Mouse (Mus musculus) forebrain, postnatal 0 days (tissue): ENCODE measurements around the gene Gpc6. TPM values are rescaled to one million over a fixed set of nuclear protein-coding genes. Genes with fewer than 3 reads are reported as not detected.

Experiments used
- ATAC-seq: fragments of 200-750 bp; cut with Nextera tagmentation; 2 replicates; pipeline ENCODE4 v1.8.0; 2017; ENCODE audit warnings: mild to moderate bottlenecking, moderate library complexity
- DNase-seq: peaks from one replicate; pipeline ENCODE4 v3.0.0-alpha.2; 2015
- H3K27ac ChIP-seq: fragments of 300-500 bp; sonication (generic); 2 replicates; pipeline ENCODE4 v1.5.1; 2014; ENCODE audit warnings: low read depth, mild to moderate bottlenecking, antibody characterized with exemption, low read length, moderate library complexity, mixed read lengths
- H3K27me3 ChIP-seq: fragments of 300-500 bp; sonication (generic); 2 replicates; pipeline ENCODE4 v1.6.1; 2014; ENCODE audit warnings: mild to moderate bottlenecking, low read length, mixed read lengths; ENCODE audit not compliant: insufficient read depth
- H3K36me3 ChIP-seq: fragments of 300-500 bp; sonication (generic); 2 replicates; pipeline ENCODE4 v1.6.1; 2014; ENCODE audit warnings: mild to moderate bottlenecking, moderate library complexity; ENCODE audit not compliant: insufficient read depth
- H3K4me1 ChIP-seq: fragments of 300-500 bp; sonication (generic); 2 replicates; pipeline ENCODE4 v1.6.1; 2014; ENCODE audit warnings: antibody characterized with exemption; ENCODE audit not compliant: insufficient read depth
- H3K4me2 ChIP-seq: fragments of 300-500 bp; sonication (generic); 2 replicates; pipeline ENCODE4 v1.6.1; 2014; ENCODE audit warnings: low read depth, mild to moderate bottlenecking, moderate library complexity
- H3K4me3 ChIP-seq: fragments of 300-500 bp; sonication (generic); 2 replicates; pipeline ENCODE4 v1.5.1; 2014; ENCODE audit warnings: low read depth, low read length, mixed read lengths
- H3K9ac ChIP-seq: fragments of 300-500 bp; sonication (generic); 2 replicates; pipeline ENCODE4 v1.6.1; 2014; ENCODE audit warnings: mild to moderate bottlenecking
- H3K9me3 ChIP-seq: fragments of 300-500 bp; sonication (generic); 2 replicates; pipeline ENCODE4 v1.6.1; 2016; ENCODE audit warnings: low read length
- CTCF ChIP-seq: sonication (generic); IDR thresholded peaks from 2 replicates; pipeline ENCODE4 v1.5.1; 2016; ENCODE audit warnings: antibody characterized with exemption, control low read depth, low read depth
- WGBS: fragments of 180-500 bp; shearing (Covaris S2); extraction: QIAGEN DNeasy Blood & Tissue Kit; methylation state at CpG from one replicate; pipeline ENCODE4 v1.1.7; 2014; 5-methylcytosine and 5-hydroxymethylcytosine counted together
- polyA plus RNA-seq: library from polyadenylated mRNA; unstranded; fragments of >200 nt; fragmentation: Nextera tagmentation; extraction: Ambion mirVana; gene quantifications from 2 replicates; pipeline ENCODE4 v1.2.1, GENCODE M21; 2015
- total RNA-seq: library from RNA; depleted of rRNA; stranded (reverse); fragments of >200 nt; gene quantifications from 2 replicates; pipeline ENCODE4 v1.2.3, GENCODE M21; 2014

The Gpc6 gene
- total and polyA plus RNA-seq, 2 experiments from 2014 or later: 10.9 to 20.8 TPM

DNA sequence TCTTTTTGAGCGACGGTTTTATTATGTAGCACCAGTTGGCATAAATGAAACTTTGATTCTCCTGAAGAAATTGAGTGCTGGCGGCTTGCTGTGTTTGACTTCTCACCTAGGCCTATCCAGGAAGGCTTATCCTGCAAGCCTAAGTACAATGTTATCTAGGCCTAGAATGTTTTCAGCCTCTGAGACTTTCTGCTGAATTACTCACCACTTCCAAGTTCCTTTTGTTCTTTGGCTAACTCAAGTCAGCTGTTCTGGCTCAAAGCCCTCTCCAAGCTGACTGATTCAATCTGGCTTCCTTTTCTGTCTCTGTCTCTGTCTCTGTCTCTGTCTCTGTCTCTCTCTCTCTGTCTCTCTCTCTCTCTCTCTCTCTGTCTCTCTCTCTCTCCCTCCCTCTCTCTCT lies 188.0 kb downstream of the Gpc6 start:
- 92% methylated on average over 3 of the region's 3 CpGs for WGBS
- Histone ChIP-seq H3K9ac (no peak overlapping the region), H3K9me3 (no peaks in the 10 kb centered on the region), H3K27me3 (no peaks in the 10 kb centered on the region), H3K36me3 (no peaks in the 10 kb centered on the region), H3K4me3 (no peak overlapping the region), H3K4me1 (no peaks in the 10 kb centered on the region), H3K4me2 (no peak overlapping the region), H3K27ac (no peak overlapping the region)
- no peak for DNase-seq
- ATAC-seq: no peak
- no peak for TF ChIP-seq CTCF

DNA sequence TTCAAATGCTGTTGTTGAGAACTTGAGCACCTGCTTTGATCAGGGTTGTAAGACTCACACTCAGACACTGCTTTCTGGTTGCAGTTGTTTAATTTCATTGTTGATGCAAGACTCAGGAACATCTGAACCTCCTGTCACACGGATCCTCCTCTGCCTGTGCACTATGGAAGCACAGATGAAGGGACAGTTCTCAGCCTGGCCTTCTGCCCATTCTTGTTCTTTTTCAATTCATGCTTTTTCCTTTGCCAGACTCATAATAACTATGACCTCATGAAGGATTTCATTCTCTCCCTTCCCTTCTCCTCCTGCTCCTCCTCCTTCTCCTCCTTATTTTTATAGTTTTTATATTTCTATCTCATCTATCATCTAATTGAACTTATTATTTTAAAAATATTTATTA lies 196.9 kb downstream of the Gpc6 start:
- no peak for ATAC-seq
- 24% methylated on average over 1 of the region's 1 CpGs for WGBS

DNA sequence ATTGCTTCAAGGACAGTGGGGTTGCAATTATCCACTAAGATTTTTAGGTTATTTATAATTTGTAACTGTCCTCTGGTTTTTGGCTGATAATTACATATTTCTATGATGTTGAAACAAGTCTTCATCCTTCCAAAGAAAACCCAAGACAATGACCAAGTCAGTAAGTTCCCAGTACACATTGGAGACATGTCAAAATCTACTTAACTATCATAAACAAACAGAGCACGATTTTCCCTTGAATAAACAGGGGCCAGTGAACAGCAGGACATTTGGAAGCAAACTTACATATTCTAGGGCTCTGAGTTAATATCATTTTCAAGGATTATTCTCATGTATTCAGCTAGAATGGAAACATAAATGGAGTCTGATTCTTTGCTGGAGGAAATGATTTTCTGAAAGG lies 205.2 kb downstream of the Gpc6 start:
- no peak for TF ChIP-seq CTCF
- no peak overlapping the region for H3K9ac ChIP-seq
- no peak overlapping the region for H3K27ac ChIP-seq
- no peak overlapping the region for H3K4me2 ChIP-seq
- H3K4me3 ChIP-seq: no peak overlapping the region
- WGBS: 65% methylated on average over 1 of the region's 1 CpGs
- H3K27me3 ChIP-seq: no peaks in the 10 kb centered on the region
- H3K9me3 ChIP-seq: no peaks in the 10 kb centered on the region
- H3K4me1 ChIP-seq: no peaks in the 10 kb centered on the region
- ATAC-seq: no peak
- no peaks in the 10 kb centered on the region for H3K36me3 ChIP-seq
- no peak for DNase-seq

More for the DNA sequence above, 196.9 kb downstream of the Gpc6 start:
- Histone ChIP-seq H3K4me1 (no peaks in the 10 kb centered on the region), H3K27ac (no peak overlapping the region), H3K36me3 (no peaks in the 10 kb centered on the region), H3K27me3 (no peaks in the 10 kb centered on the region), H3K9me3 (no peaks in the 10 kb centered on the region), H3K4me3 (no peak overlapping the region), H3K9ac (no peak overlapping the region), H3K4me2 (no peak overlapping the region)
- TF ChIP-seq CTCF: no peak
- no peak for DNase-seq

DNA sequence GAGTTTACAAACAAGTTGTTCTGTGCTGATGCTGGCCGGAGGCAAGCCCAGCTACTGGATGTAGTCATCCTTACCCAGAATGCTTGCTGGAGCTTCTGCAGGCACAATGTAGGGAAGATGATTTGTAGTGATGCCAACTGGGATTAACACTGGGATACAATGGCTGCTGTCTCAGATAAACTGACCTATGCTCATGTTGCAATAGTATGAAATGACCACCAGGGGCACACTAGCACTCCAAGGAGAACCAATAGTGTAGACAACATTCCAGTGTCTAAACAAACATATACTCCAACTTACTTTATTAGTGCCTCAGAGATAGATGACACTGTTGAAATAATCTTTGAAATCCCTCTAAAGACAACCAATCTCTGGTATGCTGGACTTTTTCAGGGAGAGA lies 206.2 kb downstream of the Gpc6 start:
- 97% methylated on average over 1 of the region's 1 CpGs for WGBS
- no peak for ATAC-seq
- H3K27me3 ChIP-seq: no peaks in the 10 kb centered on the region

DNA sequence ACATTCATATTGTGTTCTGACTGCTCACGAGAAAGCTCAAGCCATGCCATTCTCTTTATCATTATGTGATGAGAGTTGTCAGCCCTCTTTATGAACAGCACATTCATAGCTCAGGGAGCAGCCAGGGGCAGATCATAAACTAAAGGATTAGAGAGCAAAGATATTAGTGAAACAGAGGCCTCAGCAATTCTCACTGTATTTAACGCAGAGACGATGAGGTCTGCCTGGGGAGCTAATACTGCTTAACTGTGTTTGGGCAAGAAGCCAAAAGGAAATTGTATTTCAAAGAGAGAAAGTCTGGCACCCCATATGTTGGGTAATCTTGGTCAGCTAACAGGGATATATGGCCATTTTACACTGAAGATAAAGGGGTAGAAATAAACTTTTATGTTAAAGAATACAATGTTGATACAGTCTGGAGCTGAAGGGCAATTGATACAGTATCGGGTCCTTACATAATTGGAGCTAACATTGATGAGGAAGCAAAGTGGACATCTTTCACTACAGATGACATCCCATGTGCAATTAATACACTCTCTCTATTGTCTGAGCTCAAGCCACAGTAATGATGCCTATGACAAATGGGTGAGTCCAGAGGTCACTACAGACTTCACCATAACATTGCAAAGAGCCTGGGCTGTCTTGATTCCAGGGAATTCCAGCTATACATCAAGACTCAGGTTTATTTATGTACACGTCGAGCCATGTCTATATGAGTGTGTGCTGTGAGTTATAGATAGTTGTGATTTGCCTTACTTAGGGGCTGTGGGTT lies 216.1 kb downstream of the Gpc6 start:
- no peak overlapping the region for H3K4me2 ChIP-seq
- peak; percentile 31 for DNase-seq
- H3K36me3 ChIP-seq: no peaks in the 10 kb centered on the region
- H3K9me3 ChIP-seq: no peaks in the 10 kb centered on the region
- ATAC-seq: peak; percentile 23; the same call in 1 of the 2 replicates
- no peak overlapping the region for H3K9ac ChIP-seq
- H3K4me3 ChIP-seq: no peak overlapping the region
- H3K27ac ChIP-seq: no peak overlapping the region
- H3K27me3 ChIP-seq: no peaks in the 10 kb centered on the region
- TF ChIP-seq CTCF: no peak
- H3K4me1 ChIP-seq: 0 out of 2 replicates have a peak, but pooled peaks cover 4% of the 10 kb centered on the region
- 50% methylated on average over 6 of the region's 6 CpGs for WGBS

More for the DNA sequence above, 206.2 kb downstream of the Gpc6 start:
- H3K4me1 ChIP-seq: no peaks in the 10 kb centered on the region
- no peak overlapping the region for H3K9ac ChIP-seq
- H3K9me3 ChIP-seq: no peaks in the 10 kb centered on the region
- H3K36me3 ChIP-seq: no peaks in the 10 kb centered on the region
- DNase-seq: no peak
- H3K4me3 ChIP-seq: no peak overlapping the region
- TF ChIP-seq CTCF: peak; percentile 25; the same call in 1 of the 2 replicates
- no peak overlapping the region for H3K4me2 ChIP-seq
- H3K27ac ChIP-seq: no peak overlapping the region

DNA sequence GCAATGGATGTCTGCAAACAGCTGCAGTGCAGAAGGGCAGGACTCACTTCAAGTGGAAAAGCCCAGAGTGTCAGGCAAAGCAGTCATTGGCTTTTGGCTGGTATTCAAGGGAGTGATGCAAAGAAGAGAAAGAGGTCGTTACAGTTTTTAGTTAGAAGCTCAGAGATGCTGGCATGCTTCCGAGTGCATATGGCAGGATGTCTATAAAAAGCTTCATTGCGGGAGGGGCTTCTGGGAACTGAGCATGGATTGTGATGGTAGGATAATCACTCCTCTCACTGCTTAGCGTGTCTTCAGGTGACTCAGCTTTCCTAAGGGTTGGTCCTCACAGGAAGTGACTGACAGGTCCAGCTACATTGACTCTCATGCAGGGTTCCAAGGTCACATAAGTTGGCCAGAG lies 221.0 kb downstream of the Gpc6 start:
- no peak overlapping the region for H3K4me3 ChIP-seq
- H3K9me3 ChIP-seq: no peaks in the 10 kb centered on the region
- peak; percentile 79 for DNase-seq
- no peak overlapping the region for H3K4me2 ChIP-seq
- H3K9ac ChIP-seq: no peak overlapping the region
- no peaks in the 10 kb centered on the region for H3K27me3 ChIP-seq
- no peak for TF ChIP-seq CTCF
- H3K4me1 ChIP-seq: 0 out of 2 replicates have a peak, but pooled peaks cover 5% of the 10 kb centered on the region
- no peaks in the 10 kb centered on the region for H3K36me3 ChIP-seq
- 37% methylated on average over 4 of the region's 4 CpGs for whole genome bisulfite sequencing
- no peak overlapping the region for H3K27ac ChIP-seq
- ATAC-seq: peak; percentile 76

DNA sequence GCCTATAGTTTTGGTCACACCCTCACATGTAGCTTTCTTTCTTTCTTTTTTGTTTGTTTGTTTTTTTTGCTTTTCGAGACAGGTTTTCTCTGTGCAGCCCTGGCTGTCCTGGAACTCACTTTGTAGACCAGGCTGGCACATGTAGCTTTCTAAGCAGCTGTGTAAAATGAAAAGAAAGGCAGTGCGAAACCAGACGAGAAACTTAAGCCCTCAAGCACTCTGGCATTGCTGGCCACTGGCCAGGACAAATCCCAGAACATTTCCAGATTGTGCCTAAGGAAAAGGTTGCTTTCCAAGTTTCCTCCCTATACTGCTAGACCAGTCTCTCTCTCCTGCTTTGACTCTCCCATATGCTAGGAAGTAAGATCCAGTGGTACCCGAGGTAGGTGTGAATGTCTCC lies 221.6 kb downstream of the Gpc6 start:
- 0 out of 2 replicates have a peak, but pooled peaks cover 5% of the 10 kb centered on the region for H3K4me1 ChIP-seq
- DNase-seq: peak; percentile 14
- peak; percentile 55 for ATAC-seq

More for the DNA sequence above, 221.6 kb downstream of the Gpc6 start:
- Histone ChIP-seq H3K4me2 (no peak overlapping the region), H3K27me3 (no peaks in the 10 kb centered on the region), H3K27ac (no peak overlapping the region), H3K36me3 (no peaks in the 10 kb centered on the region), H3K9ac (no peak overlapping the region), H3K4me3 (no peak overlapping the region), H3K9me3 (no peaks in the 10 kb centered on the region)
- 47% methylated on average over 4 of the region's 4 CpGs for WGBS
- TF ChIP-seq CTCF: no peak
